In the genomic region with DNA sequence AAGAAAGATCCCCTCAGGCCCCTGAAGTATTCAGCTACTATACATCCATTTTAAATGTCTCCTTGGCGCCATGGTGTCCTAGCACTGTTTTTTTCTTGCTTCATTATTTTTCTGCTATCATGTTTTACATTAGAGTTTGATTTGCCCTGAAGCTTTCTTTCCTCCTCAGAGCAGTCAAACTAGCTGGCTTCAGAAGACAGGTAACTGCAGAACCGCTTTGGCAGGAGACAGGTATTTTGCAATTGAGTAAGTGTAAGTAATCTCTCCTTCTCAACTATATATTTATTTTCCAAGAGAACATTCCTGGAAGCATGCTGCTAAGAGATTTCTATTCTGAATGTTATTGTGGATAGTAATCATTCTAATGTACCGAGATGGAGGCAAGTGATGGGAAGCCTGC, we compare ENCODE assay signal across 16 mouse cellular contexts.
"Had no signal": no experiment of that assay in that cellular context is flagged by ENCODE, and none has a peak within 500 bp of the region (broad histone marks: within the 10 kb centered on the region; RNA-seq: fewer than 3 reads in every experiment).

No protein-coding gene starts in this region.

- H3K4me1 ChIP-seq: neural tube, embryonic 13.5 days; neural tube, embryonic 15.5 days; stomach, embryonic 15.5 days had no signal

- DNase-seq: retina, postnatal 1 day; right cerebral cortex, adult 18-20 months; right cerebral cortex, postnatal 14 days; right cerebral cortex, postnatal 25 days; right cerebral cortex, postnatal 4 days; spleen, adult 18-20 months; thymus, adult 18-20 months; thymus, adult 2 months; thymus, postnatal 14 days; thymus, postnatal 25 days; thymus, postnatal 36 days; thymus, postnatal 4 days had no signal

- H3K9ac ChIP-seq: neural tube, embryonic 13.5 days; neural tube, embryonic 15.5 days; stomach, embryonic 15.5 days had no signal

- H3K36me3 ChIP-seq: neural tube, embryonic 13.5 days; neural tube, embryonic 15.5 days; stomach, embryonic 15.5 days had no signal

- H3K4me3 ChIP-seq: neural tube, embryonic 13.5 days; neural tube, embryonic 15.5 days; stomach, embryonic 15.5 days had no signal

- H3K4me2 ChIP-seq: neural tube, embryonic 13.5 days; neural tube, embryonic 15.5 days; stomach, embryonic 15.5 days had no signal

- H3K27me3 ChIP-seq: neural tube, embryonic 13.5 days; neural tube, embryonic 15.5 days; stomach, embryonic 15.5 days had no signal

- H3K27ac ChIP-seq: neural tube, embryonic 13.5 days; neural tube, embryonic 15.5 days; stomach, embryonic 15.5 days; stomach, postnatal 0 days had no signal

- H3K9me3 ChIP-seq: neural tube, embryonic 13.5 days; neural tube, embryonic 15.5 days; stomach, embryonic 15.5 days had no signal
